Mouse (Mus musculus): ENCODE data around the gene Smim8.

Gene Smim8

DNA sequence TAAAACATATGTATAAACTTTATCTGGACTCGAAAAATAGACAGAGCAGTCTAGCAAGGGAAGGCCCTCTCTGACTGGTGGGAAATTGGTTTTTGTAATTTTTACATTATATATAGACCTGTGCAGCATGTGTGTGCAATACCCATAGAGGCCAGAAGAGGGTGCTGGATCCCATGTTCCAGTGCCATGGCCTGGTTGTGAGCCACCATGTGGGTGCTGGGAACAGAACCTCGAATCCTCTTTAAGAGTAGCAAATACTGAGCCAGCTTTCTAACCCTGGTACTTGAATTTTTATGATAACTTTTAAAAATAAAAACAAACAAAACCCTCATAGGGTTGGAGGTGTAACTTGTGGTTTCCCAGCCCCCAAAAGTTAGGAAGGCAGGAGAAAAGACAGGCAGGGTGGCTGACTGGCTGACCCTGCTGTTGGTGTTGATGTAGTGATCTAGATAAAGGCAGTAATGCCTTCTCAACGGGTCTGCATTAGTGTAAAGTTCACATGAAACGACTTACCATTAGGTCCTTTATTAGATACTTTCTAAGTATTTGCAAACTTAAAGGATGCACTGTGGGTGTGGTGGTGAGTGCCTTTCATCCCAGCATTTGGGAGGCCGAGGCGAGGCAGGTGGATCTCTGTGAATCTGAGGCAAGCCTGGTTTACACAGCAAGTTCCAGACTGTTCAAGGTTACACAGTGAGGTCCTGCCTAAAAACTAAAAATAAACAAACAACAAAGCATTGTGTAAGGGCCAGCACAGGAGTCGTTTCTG lies 57.9 kb downstream of the Smim8 start:
- DNase-seq (ENCODE audit: inconsistent ontology term) = no peak

DNA sequence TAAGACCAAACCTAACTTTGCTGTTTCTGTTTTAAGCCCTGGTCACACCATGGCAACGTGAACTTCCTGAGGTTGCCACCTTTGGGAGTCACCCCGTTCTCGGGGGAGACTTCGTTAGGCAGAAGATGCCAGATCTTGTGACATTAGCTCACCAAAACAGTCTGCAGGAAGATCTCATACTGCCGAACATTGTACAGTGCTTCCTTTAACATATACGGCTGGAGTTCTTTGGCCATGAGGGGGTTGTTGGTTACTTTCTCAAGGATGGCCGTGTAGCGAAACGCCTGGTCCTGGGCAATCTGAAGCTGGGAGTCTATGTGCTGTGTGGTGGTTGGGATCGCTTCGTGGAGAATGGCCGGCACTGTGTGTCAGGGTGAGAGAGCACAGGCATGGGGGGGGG lies 58.8 kb downstream of the Smim8 start:
- no peak for DNase-seq (ENCODE audit: inconsistent ontology term)

All from Muller cell, postnatal 12 days (primary cell).